Mouse (Mus musculus): ENCODE data around the gene Sgpp1.
"Not testable (repeated sequence)": the region's sequence is repeated elsewhere in the genome, so short reads cannot be mapped to it uniquely, and the experiment has no call there.

The Sgpp1 gene

DNA sequence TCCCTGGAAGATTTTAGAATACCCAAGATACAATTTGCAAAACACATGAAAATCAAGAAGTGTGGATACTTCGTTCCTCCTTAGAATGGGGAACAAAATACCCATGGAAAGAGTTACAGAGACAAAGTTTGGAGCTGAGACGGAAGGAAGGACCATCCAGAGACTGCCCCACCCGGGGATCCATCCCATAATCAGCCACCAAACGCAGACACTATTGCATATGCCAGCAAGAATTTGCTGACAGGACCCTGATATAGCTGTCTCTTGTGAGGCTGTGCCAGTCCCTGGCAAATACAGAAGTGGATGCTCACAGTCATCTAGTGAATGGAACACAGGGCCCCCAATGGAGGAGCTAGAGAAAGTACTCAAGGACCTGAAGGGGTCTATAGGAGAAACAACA lies 51.5 kb downstream of the Sgpp1 start:
- not testable (repeated sequence) for DNase-seq

DNA sequence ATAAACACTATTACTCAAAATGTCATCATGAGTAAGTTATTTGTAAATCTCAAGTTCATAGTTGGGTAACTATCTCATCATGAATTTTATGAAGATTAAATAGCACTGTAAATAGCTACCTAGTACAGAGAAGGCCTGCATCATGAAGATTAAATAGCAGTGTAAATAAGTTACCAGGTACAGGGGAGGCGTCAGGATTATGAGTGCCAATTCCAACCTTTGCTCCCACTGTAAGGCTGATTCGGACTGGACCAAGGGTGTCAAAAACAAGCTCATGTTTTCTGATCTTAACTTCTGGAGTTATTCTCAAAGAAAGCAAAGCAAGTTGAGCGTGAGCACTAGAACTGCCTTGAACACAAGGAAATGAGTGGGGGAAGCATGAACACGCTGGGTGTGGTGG lies 51.9 kb downstream of the Sgpp1 start:
- DNase-seq, result peak; percentile 69

DNA sequence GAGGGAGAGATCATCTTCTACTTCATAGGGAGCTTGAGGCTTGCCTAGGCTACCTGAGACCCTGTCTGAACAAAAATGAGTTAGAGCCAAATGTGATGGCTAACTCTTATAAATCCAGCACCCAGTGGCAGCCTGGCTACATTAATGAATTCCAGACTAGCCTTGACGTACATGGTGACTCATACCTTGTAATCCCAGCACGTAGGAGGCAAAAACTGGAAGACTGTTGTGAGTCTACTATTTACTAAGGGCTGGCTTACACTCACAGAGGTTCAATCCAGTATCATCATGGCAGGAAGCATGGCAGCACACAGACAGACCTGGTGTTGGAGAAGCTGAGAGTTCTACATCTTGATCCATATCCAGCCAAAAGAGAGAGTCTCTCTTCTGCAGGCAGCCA lies 52.7 kb downstream of the Sgpp1 start:
- no peak for DNase-seq

DNA sequence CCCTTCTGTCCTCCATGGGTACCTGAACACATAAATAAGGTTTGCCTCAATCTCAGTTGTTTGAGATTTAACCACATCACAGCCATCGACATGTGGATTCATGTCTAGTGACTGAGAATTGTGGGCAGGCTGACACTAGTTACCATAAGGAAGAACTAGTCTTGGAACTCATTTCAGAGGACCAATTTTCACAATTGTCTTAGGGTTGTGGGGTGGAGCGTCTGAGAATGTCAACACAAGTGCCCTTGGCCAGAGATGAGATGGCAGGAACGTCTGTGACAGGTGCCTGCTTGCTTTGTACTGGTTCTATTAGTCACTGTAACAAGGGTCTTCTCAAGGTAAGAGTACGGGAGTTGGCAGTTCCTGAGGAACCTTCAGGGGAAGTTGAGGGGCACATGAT lies 54.4 kb downstream of the Sgpp1 start:
- DNase-seq, result no peak

DNA sequence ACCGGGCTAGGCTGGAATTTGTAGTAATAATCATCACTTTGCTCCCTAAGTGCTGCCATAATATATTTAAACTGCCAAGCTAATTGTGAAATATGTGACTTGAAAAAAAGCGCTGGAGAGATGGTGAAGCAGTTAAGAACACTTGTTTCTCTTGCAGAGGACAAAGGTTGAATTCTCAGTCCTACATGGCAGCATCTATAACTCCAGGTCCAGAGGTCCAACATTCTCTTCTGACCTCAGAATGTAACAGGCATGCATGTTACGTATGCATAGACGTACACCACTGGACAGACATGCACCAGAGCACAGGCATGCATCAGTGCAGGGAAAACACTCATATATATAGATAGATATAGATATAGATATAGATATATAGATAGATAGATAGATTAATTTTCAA lies 57.1 kb downstream of the Sgpp1 start:
- DNase-seq, result no peak

DNA sequence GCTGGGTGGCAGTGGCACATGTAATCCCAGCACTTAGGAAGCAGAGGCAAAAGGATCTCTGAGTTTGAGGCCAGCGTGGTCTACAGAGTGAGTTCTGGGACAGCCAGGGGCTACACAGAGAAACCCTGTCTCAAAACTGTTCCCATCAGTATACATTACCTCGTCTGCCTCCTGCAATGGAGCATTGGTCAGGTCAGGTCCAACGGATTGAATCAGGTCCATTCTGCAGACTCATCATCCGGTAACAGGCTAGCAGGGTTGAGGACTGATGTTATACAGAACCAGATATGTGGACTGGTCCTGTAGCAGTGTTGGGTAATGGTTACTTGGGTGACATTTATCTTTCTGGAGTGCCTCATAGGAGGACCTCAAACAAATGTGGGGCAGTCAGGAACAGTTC lies 62.9 kb downstream of the Sgpp1 start:
- no peak for DNase-seq

DNA sequence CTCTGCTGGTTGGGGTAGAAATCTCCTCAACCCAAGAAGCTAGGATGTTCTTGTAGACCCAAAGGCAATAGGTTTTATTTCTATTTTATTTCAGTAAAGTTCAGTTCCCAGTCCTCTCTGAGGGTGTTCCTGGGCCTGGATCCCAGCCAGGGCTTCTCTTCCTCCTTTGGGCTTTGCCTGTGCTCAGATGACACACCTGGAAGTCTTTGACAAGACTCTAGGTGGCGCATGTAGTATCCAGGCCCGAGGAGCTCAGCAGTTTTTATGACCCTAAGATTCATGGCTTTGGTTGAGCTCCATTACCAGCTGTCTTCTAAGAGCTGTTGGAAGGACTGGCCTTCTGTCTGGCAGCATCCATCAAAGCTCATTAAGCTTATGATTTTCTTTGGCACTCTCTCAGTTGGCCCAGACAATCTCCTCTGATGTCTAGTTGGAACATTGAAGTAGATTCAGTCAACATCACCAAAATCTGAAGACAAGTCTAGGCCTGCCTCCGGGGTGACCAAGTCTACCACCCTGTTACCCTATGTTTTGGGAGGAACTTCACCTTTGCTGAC lies 63.7 kb downstream of the Sgpp1 start:
- peak; percentile 23 for DNase-seq

DNA sequence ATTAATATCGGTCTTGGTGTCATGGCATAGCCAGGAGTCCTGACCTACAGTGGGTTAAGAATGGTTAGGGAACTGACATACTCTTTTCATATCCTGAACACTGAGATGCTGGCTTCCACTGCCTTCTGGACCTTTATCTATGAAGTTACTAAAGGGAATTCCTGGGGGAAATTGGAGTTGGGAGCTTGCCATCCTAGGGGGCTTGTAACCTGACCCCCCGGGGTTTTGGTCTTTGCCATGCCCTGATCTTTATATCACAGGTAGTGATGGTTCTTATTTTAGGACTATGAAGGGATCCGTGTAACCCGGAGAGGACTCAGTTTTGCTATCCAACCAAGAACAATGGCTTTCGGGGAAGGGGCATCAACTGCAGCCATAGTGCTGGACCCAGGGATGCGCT lies 64.9 kb downstream of the Sgpp1 start:
- no peak for DNase-seq

DNA sequence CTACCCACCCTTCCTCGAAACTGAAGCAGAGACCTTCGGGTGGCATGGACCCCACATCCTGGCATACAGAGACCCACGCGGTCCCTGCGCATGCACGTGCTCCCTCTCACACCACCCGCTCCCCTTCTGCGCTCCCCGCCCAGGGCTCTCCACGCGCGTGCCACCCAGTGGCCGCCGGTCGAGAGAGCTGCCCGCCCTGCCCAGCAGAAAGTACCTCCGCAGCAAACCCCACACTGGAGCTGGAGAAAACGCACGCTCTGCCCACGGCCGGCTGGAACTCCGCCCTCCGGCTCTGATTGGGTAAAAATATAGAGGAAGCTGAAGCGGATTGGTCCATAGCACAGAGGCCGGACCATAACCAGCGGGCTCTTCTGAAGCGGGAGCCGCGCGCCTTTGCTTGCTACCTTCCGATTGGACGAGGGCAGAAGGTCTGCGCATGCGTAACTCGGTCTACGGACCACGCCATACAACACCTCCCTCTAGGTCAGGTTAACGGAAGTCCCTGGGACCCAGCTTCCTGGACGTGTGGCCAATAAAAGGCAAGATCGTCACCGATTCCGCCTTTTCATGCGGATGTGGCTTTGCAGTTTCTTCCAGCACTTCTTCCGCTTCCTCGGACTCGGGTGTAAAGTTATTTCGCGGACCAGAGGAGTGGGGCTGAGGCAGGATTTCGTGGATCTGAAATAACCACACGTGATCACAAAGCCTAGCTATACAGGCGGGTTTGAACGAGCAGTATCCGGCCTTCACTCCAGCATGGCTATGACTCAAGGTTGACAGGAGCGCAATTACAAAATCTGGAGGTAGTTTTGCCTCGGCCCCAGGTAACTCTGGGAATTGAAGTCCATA lies 66.0 kb downstream of the Sgpp1 start, which contains the start of gene Wdr89:
Gene Wdr89 (minus strand): TSS at position 280 of the 849 bp plus-strand sequence.
- DNase-seq, result peak; percentile 100

DNA sequence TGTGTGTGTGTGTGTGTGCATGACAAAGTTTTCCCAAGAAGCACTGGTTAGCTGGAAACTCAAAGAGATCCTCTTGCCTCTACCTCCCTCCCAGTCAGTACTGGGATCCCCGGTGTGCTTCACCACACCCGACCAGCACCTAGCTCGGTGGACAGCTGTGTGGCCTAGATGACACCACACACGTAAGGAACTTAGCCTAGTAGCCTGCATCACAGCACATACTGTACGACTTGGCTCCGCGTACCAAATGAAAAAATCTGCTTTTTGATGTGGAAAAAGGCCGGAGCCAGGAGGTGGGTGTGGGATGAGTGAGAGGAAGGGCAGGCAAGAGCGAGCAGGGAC lies 66.6 kb downstream of the Sgpp1 start:
- DNase-seq, result no peak

DNA sequence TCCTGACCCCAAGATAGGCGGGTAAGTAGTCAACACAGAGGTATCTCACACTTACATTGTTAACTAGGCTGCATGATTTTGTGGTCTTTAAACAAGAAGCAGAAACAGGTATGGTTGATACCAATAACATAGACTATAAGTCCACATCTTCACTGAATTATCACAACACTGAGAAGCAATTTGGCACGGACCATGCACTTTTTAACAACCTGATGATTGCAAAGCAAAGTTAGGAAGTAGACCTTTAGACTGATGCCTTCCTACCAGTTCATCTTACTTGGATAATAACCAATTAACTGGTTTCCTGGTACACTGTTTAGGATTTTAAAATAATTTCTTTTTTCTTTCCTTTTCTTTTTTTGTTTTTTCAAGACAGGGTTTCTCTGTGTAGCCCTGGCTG lies 67.3 kb downstream of the Sgpp1 start:
- no peak for DNase-seq

DNA sequence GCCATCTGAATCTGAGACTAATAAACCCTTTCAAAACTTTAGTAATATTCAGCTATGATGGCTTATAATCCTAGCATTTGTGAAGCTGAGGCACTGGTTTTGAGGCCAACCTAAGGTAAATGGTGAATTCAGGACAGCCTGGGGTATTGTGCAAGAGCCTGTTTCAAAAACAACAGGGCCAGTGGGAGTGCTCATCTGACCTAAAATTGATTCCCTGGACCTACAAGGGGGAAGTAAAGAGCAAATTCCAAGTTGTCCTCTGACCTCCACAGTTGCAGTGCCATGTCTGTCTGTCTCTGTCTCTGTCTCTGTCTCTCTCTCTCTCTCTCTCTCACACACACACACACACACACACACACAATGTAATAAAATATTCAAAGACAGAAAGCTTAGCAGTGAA lies 68.6 kb downstream of the Sgpp1 start:
- no peak for DNase-seq

DNA sequence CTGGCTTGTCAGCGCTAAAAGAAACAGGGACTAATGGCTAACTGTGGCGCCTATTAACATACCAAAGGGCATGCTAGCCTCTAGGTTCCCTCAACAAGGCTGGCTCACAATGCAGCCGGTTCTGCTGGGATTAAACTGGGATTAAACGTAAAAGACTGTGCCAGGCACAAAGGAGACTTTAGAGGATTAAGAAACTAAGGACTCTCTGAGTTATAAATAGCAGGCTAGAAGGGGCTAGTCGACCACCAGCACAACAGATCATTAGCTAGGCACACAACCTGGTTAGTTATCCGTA lies 71.1 kb downstream of the Sgpp1 start:
- DNase-seq, result peak; percentile 68
